Mouse (Mus musculus) thymus, postnatal 25 days (tissue): Measurements from ENCODE around the gene Abcg8.

Experiments used
- DNase-seq: peaks from one replicate; pipeline ENCODE4 v3.0.0; 2022

The Abcg8 gene

GRCm38 (mm10) chr17:84716252-84716872 lies 40.3 kb downstream of the Abcg8 start:
- no peak for DNase-seq

- DNase-seq, result no peak
Measured at GRCm38 (mm10) chr17:84717416-84717815, 41.3 kb downstream of the Abcg8 start.

GRCm38 (mm10) chr17:84719105-84719504 lies 43.0 kb downstream of the Abcg8 start:
- DNase-seq, result no peak

DNA sequence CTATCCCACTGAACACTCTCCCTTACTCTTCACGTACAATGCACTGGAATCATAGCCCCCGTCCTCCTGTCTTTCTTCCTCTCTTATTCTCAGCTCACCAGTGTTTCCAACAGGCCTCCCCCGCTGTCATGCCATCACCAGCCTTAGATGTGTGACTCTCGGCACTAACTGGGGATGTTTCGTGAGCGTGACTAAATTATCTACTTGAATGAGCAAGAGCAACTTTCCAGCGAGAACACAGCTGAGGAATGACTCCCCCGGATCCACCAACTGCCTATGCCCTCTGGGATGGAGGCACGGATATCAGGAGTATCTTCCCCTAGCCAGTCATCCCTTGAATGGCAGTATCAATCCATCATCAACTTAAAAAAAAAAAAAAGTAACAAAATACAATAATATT lies 47.9 kb downstream of the Abcg8 start:
- no peak for DNase-seq

DNA sequence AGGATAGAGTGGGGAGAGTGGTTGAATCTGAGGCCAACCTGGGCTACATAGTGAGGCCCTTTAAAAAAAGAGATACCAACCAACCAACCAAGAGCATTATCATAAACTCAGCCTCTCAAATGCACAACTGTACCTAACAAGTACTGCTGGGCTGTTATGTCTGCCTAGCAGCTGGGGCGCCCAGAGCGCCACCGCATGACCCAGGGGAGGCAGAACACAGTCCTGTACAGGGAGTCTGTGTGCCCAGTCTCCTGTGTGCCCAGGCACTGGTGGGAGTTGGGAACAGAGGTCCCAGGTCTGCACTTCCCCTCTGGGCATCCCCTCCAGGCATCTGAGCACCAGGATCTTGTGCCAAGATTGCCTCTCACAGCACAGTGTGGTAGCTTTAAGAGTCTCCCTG lies 49.1 kb downstream of the Abcg8 start:
- DNase-seq, result no peak

DNA sequence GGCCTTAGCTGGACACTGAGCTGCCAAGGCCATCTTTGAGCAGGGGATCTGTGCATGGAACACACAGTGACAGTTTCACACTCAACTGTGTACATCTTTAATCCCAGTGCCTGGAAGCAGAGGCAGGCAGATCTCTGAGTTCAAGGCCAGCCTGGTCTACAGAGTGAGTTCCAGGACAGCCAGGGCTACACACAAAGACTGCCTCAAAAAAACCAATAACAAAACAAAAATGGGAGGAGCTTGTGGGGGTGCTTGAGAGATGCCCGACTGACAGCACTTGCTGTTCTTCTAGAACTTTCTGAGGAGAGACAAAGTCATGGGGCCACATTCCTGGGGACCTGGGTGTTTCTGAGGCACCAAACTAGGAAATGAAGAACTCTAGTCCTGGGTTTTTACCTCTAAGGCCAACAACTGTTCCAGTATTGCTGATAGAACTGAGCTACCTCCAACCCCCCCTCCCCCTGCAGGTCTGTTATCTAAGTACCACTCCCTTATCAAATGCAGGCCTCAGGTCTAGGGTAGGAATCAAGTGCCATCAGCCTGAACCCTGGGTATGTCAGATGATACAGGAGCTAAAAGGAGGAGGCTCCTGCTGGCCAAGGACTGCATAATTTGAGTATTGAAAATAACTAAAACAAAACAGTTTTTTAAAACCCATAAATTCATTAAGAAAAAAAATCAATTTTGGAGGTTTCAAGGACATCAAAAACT lies 52.3 kb downstream of the Abcg8 start:
- DNase-seq, result no peak

GRCm38 (mm10) chr17:84729140-84729539 lies 53.0 kb downstream of the Abcg8 start:
- no peak for DNase-seq

DNA sequence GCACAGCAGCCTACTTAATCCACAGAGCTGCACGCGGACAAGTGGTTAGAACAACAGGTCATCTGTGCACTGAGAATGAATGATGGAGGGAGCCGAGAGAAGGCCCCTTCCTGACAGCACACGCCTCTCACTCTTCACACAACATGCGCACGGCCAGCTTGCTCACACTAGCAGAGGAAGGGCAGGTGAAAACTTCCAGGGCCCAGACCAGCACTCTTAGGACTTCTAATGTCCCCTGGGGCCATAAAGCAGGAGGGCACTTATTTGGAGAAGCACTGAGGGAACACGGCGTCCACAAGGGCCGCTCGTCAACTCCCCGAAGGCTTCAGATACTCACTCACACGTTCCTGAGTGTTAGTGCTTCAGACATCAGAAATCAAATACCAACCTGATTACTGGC lies 55.3 kb downstream of the Abcg8 start:
- DNase-seq, result no peak

- DNase-seq, result no peak
Measured at GRCm38 (mm10) chr17:84732612-84733011, 56.5 kb downstream of the Abcg8 start.

- DNase-seq, result no peak
Measured at GRCm38 (mm10) chr17:84736719-84737118, 60.6 kb downstream of the Abcg8 start.

- DNase-seq, result no peak
Measured at GRCm38 (mm10) chr17:84738073-84738797, 62.1 kb downstream of the Abcg8 start.

DNA sequence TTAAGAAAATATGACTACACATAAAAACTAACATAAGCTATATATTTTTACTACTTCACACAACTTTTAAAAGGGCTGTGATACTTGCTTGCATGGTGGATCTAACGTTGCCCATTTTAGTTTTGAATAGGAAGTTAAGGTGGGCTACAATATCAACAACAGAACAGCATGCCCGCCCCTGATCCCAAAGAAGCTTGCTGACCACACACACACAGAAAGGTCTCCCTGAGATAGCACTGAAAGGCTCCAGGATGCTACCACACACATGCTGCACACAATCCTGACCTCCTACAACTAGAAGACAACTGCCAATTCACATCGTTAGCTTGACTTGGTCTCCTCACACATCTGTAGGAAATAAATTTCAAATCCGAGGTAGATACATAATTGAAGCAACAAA lies 68.2 kb downstream of the Abcg8 start:
- DNase-seq, result no peak

DNA sequence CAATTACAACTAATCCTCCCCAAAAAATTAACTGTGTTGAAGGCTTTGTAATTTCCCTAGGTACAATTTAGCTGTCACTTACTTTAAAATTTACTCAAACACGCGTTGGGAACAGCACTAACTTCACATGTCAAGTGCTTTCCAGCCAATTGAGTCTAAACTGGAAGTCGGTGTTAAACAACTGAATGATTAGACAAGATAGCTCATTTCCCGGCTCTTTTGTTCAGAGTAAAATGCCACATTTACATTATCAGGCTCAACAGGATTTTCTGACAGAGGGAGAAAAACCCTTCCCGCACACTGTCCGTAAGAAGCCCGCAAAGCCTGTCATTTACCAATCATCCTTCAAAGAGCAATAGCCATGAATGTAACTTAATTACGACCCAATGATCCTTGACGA lies 68.9 kb downstream of the Abcg8 start:
- no peak for DNase-seq

- no peak for DNase-seq
Measured at GRCm38 (mm10) chr17:84747212-84747611, 71.1 kb downstream of the Abcg8 start.

- DNase-seq, result no peak
Measured at GRCm38 (mm10) chr17:84748152-84748682, 72.1 kb downstream of the Abcg8 start.

DNA sequence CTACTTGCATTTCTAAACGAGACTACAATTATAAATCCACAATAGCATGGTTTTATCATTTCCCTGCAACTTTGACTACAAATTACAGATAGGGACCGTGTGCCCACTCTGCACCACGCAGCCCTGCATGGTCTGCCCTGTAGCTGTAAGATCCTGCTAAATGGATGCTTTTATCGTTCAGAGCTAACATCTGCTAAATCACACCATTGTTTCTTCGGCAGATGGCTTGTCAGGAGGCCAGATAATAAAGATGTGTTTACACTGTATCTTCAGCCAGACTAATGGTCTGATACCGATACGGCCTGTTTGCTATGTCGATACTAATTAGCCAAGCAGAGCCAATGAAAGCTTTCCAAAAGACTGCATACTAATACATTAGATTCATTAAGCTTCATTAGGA lies 73.2 kb downstream of the Abcg8 start:
- no peak for DNase-seq
